Mouse (Mus musculus) retina, embryonic 14.5 days (tissue): ENCODE measurements around the gene Vopp1.
A peak's percentile ranks its signal among the peaks of the same experiment; 100 is the strongest.

ENCODE experiments used
- DNase-seq: peaks from one replicate; pipeline ENCODE4 v3.0.0-alpha.2; 2015; ENCODE audit warnings: low spot score

Gene Vopp1

GRCm38 (mm10) chr6:57784251-57784650 lies 40.7 kb downstream of the Vopp1 start:
- no peak for DNase-seq

GRCm38 (mm10) chr6:57782658-57783057 lies 42.3 kb downstream of the Vopp1 start:
- no peak for DNase-seq

- no peak for DNase-seq
Observed at GRCm38 (mm10) chr6:57780359-57780758, 44.6 kb downstream of the Vopp1 start.

- DNase-seq: no peak
Observed at GRCm38 (mm10) chr6:57773792-57774191, 51.2 kb downstream of the Vopp1 start.

- peak; percentile 1 for DNase-seq
Observed at GRCm38 (mm10) chr6:57770467-57771190, 54.3 kb downstream of the Vopp1 start.

- no peak for DNase-seq
Observed at GRCm38 (mm10) chr6:57768948-57769525, 55.9 kb downstream of the Vopp1 start.

- no peak for DNase-seq
Observed at GRCm38 (mm10) chr6:57767112-57767868, 57.7 kb downstream of the Vopp1 start.

GRCm38 (mm10) chr6:57766287-57766686 lies 58.7 kb downstream of the Vopp1 start:
- DNase-seq: no peak

GRCm38 (mm10) chr6:57765095-57765878 lies 59.7 kb downstream of the Vopp1 start:
- DNase-seq: no peak

- no peak for DNase-seq
Observed at GRCm38 (mm10) chr6:57763054-57763453, 61.9 kb downstream of the Vopp1 start.

GRCm38 (mm10) chr6:57753962-57754759 lies 70.8 kb downstream of the Vopp1 start:
- no peak for DNase-seq

GRCm38 (mm10) chr6:57745748-57746129 lies 79.2 kb downstream of the Vopp1 start:
- no peak for DNase-seq

GRCm38 (mm10) chr6:57744974-57745747 lies 79.8 kb downstream of the Vopp1 start:
- no peak for DNase-seq

GRCm38 (mm10) chr6:57744123-57744522 lies 80.8 kb downstream of the Vopp1 start:
- no peak for DNase-seq

GRCm38 (mm10) chr6:57743333-57743732 lies 81.6 kb downstream of the Vopp1 start:
- DNase-seq: peak; percentile 11

GRCm38 (mm10) chr6:57742749-57743148 lies 82.2 kb downstream of the Vopp1 start:
- no peak for DNase-seq

- no peak for DNase-seq
Observed at GRCm38 (mm10) chr6:57721347-57721746, 103.6 kb downstream of the Vopp1 start.

- no peak for DNase-seq
Observed at GRCm38 (mm10) chr6:57711726-57712125, 113.2 kb downstream of the Vopp1 start.

- DNase-seq: no peak
Observed at GRCm38 (mm10) chr6:57706721-57707120, 118.2 kb downstream of the Vopp1 start.

GRCm38 (mm10) chr6:57703703-57704102 lies 121.3 kb downstream of the Vopp1 start:
- no peak for DNase-seq
